Mouse (Mus musculus) T-helper 1 cell (primary cell): ENCODE data around the gene Fam3b.

Source experiments
- in situ Hi-C: fragments of 300-600 bp; cut with MboI, MseI; formaldehyde crosslinking; loops from one replicate; pipeline ENCODE4 v1.15.1; 2025; ENCODE audit warnings: high pct_unique_total_duplicates

Fam3b gene

GRCm38 (mm10) chr16:97423627-97424026, 91.0 kb downstream of the Fam3b start:
- in situ Hi-C loops, result no loop called here

- in situ Hi-C loops, result no loop called here
Observed at GRCm38 (mm10) chr16:97421671-97422070, 92.9 kb downstream of the Fam3b start.
